Mouse (Mus musculus) erythroid progenitor cell, adult 5-6 weeks (primary cell): ENCODE measurements around the gene Zc3h6. TPM values are rescaled to one million over a fixed set of nuclear protein-coding genes. Genes with fewer than 3 reads are reported as not detected.

Experiments
- ATAC-seq: replicated peaks from 2 replicates; pipeline ENCODE4 v1.8.0; 2016; ENCODE audit warnings: moderate number of reproducible peaks, mild to moderate bottlenecking, moderate TSS enrichment, inconsistent platforms; ENCODE audit not compliant: poor library complexity, low FRiP score, severe bottlenecking
- total RNA-seq, 2 experiments: library from RNA; stranded (forward) in 1 of 2; stranded (reverse) in 1 of 2; fragments of 150-400 nt in 1 of 2; fragments of 186-747, 209-891 nt in 1 of 2; gene quantifications; 2 replicates each; pipeline versions ENCODE4 v1.2.3 to v1.2.4; 2015 to 2017; ENCODE audit warnings: low replicate concordance in 2 of 2

The Zc3h6 gene
- total RNA-seq, 2 experiments from 2014 or later, result 3.2 to 3.8 TPM

DNA sequence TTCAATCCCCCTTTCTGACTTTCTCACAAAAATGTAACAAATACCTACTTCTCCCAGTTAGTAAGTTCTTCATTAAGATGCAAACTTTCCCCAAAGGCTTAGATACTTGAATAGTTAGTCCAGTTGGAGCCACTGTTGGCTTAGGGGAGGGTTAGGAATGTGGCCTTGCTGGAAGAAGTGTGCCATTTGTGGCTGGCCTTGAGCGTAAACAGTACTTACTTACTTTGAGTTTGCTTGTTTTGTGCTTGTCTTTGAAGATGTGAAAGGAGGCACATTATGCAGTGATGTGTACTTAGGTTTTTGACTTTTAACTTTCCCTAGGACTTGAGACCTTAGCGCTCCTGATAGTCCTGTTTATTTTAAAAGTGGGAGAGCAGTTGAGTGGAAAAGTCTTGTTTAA, 52.9 kb downstream of the Zc3h6 start:
- no peak for ATAC-seq

DNA sequence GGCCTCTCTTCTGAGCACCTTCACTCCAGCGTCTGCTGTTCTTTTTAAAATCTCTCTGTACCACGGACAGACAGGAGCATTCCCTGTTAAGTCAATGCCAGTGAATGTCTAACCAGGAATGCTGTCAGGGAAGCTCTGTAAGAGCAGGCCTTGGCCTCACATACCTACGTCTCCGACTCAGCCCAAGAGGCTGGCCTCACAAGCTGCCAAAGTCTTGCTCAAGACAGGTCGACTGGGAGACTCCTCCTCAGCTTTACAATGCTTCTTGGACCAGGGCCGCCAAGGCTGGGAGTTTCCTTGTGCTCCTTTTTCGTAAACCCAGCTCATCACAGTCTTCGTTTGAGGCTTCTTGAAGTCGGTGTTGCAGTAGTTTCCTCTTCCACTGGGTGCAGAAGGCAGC, 57.6 kb downstream of the Zc3h6 start:
- ATAC-seq, result no peak

DNA sequence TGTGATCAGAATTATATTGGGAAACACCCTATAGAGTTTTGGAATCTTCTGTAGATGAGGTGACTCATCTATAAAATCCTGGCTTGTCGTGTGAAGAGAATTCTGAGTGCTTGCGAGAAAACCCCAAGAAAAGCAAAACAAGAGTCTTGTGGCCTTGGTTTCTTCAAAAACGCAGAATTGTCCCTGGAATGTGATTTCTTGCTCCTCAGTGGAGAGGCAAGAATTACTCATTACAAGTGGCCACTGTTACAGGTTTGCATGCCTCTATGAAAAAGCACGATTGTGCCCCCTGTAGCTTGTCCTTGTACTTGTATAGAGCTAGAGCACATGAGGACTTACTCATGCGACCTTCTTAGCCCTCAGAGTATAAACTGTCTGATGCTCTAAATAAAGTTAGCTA, 68.2 kb downstream of the Zc3h6 start:
- ATAC-seq, result no peak

DNA sequence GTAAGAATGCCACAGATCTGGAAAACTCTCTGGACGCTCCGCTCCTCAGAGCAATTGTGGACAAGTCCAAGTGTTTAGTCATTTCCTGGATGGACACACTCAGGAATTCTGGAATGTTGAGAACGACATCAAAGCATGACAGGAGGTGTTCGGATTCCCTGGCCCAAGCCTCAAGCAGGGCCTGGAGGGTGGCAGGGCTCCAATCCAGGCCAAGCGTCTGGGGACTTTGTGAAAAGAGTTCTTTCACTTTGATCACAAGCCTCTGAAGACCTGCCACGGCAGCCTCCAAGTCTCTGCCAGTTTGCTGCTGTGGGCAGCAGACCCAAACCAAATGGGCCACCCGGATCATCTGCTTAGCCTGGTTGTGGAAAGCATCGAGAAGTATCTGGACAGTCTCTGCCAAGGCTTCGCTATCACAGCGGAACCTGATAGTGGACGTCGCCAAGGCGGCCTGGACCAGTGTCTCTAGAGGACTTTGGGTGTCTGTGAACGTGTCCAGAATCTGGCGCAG, 71.3 kb downstream of the Zc3h6 start:
- no peak for ATAC-seq

DNA sequence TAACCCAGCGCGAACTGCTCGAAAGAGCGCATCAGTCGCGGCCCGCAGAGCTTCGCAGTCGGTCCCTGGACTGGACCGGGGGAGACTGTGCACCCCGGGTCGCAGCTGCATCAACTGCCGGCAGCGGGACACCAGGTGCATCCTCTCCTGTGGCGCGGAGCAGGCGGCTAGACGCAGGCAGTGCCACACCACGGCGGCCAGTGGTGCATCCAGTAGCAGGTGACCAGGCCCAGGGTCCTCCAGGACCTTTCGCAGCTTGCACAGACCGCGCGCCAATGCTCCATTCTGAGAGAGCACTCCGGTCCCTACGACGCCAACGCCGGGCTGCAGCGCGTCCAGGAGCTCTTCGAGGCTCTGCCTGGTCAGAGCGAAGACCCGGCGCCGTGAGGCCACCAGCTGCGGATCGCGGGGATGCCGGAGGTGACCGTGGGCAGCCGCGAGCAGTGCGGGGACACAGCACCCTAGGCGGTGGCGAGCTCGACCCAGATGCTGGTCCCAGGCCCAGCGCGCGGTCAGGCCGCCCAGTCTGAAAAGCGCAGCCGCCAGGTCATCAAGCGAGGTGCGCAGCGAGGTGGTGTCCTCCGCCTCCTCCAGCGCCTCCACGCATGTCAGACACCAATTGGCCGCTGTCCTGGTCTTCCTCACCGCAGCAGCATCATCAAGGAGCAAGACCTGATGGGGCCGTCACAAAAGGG, 71.9 kb downstream of the Zc3h6 start:
- no peak for ATAC-seq

DNA sequence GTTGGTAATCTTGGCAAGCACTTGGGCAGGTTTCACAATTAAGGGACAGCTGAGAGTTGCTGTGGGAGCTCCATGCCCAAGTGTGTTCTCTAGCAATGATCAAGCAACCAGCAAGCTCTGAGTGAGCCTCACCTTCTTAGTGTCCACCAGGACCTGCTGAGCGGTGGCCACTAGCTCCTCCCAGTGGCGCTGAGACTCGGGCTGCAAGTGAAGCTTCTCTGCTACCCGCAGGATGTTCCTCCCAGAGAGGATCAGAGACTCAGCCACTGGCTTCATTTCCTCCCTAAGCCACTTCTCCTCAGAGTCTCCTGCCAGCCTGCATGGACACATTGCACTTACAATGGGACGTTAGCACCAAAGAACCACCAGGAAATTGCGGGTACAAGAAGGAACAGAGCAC, 73.4 kb downstream of the Zc3h6 start:
- ATAC-seq, result no peak

DNA sequence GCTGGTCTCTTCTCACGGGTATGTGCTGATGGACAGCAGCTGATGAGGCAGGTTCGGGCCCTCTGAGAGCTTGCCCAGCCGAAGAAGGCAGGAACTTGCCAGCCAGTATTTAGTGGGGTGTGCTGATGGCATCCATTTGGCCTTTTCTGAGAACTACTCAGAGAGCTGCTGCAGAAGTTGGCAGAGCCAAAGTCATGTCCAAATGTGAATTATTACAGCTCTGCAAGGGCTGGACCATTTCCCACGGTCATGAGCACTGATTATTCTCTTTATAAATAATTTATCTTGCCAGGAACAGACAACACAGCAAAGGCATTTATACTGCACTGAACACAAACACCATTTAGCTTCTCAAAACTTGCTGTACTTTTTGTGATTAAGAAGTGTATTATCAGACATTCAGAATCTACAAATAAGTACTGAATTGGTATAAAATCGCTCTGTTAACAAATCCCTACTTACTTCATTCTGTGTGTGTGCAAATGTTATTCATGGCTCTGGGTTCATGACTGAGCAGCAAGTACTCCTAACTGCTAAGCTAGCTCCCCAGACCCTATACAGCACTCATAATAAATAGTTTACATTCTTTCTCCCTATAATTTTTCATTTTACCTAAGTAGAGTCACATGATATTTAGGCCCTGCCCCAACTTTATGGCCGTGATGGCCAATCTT, 79.1 kb downstream of the Zc3h6 start:
- ATAC-seq, result no peak

DNA sequence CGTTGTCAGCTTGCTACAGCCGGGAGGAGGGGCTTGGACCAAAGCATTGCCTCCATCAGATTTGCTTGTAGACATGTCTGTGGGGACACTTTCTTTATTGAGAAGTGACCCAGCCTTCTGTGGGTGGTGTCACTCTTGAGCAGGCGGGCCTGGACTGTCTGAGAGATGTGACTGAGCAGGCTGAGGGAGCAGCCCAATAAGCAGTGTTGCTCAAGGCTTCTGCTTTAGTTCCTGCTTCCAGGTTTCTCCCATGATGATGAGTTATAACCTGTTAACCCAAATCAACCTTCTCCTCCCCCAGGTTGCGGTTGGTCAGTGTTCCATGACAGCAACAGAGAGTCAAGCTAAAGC, 79.6 kb downstream of the Zc3h6 start:
- ATAC-seq, result no peak

DNA sequence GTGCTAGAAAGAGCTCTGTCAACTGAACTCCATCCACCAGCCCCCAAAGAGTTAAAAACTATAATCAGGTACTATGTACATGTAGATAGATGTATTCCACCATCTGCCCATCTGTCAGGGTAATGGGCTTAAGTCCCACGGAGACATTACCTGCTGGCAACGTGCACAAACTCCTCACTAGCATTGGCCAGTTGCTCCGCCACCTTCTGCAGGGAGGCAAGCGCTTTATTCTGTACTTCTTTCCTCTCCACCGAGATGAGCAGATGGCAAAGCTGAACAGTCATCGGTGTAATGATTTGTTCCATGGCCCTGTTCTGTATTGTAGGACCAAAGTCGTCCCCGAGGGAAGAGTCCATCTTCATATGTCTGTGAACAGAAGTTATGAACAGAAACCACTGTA, 80.6 kb downstream of the Zc3h6 start, which contains the start of gene Vinac1:
Vinac1 (minus strand) TSS at position 362 of the 400 bp plus-strand sequence.
- ATAC-seq, result no peak

DNA sequence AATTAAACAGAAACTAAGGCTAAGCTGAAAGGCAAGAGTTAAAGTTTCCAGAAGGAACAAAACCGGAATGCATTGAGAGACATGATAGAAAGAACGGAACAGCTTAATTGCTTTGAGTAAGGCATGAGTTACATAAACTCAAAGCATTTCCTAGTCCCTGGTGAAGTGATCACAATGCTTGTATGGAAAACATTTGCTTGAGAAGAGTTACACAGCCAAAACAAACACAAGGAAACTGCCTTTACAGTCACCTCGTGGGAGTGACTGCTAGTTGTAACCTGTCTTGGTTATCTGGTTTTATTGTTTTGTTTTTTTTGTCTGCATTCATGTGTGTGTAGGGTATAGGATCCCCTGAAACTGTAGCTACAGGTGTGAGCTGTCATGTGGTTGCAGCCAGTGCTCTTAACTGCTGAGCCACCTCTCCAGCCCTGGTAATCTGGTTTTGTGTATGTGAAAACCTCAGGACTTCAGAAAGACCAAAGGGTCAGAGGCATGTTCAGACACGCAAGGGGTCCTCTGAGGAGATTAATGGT, 85.3 kb downstream of the Zc3h6 start:
- ATAC-seq, result no peak

DNA sequence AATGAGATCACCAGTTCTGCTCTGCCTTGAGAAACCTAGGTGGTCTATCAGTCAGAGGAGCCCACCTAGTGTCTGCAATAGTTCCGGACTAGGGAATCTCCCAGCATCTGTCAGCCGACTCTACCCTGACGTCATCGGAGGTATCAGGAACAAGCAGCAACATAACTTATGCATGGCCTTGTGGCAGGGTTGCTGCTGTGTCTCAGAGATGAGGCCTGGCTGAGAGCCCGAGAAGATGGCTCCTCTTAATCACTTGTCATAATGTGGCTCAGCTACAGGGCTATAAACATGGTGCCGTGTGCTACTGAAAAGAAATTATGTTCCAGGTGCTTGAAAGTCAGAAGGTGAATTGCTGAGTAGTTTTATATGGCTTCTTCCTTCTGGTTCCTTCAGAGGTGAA, 88.5 kb downstream of the Zc3h6 start:
- no peak for ATAC-seq

DNA sequence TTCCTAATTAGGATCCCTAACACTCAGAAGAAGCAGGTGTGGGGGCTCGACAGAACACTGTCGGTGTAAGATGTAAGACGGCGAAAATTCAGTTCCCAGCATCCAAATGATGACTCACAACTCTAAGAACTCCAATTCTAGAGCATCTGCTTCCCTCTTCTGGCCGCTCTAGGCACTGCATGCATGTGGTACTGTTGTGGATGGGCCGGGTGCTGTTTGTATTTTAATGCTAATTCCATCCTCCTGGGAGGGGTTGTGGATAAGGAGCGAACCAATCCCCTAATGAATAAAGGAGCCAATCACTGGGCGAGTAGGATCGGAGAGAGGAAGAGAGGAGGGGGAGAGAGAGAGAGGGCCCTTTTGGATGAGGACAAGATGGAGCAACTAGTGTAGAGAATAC, 89.4 kb downstream of the Zc3h6 start:
- ATAC-seq, result no peak

DNA sequence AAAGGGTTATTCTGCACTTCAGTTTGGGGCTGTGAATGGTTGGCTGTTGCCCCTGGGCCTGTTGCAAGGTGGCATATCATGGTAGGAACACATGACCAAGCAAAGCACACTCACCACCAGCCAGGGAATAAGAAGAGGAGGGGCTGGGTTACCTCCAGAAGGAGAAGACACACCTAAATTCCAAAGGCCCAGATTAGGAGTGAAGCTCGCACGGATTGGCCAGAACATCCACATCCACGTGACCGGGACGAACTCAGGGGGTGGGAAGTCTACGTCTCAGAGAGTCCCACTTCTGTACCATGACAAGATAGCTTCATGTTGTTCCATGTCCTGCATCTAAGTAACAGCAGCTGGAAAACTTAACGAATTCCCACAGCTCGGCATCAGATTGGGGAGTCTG, 90.1 kb downstream of the Zc3h6 start:
- ATAC-seq, result no peak

DNA sequence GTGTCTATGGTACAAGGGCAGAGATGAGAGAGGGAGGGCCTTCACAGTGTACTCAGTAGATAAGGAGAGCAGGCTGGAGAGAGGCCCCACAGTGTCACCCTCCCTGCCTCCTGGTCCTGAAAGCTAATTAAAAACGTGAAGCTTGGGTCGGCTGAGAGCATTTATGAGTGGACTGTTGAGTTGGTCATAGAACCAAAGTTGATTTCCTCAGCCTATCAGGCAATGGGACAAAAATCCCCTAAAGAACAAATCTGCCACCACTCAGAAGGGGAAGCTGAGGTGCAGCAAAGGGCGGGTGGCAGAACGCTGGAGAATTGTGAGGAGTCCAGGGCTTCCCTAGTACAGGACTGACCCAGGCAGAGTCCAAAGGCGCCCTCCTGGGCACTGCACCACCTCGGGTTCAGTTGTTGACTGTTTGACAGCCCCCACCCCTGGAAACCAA, 90.7 kb downstream of the Zc3h6 start:
- ATAC-seq, result no peak

DNA sequence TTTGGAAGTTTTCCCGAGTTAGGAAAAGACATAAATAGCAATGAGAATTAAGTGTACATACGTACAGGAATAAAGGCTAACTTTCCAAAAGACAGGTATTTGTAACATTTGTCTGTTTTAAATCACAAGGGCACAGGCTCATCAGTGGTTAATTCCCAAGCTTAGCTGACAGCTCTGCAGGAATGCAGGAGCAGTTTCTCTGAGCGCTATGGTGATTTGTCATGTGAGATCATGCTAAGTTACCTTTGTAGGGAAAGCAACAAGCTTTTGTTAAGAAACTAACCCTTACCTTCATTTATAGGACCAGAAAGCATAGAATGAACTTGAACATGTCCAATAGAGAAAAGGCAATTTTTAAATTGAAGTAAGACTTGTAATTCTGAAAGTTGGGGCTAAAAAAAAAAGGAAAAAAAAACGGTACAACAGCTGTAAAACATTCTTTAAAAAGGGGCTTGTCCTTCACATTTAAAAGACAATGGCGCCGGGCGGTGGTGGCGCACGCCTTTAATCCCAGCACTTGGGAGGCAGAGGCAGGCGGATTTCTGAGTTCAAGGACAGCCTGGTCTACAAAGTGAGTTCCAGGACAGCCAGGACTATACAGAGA, 94.4 kb downstream of the Zc3h6 start:
- no peak for ATAC-seq

DNA sequence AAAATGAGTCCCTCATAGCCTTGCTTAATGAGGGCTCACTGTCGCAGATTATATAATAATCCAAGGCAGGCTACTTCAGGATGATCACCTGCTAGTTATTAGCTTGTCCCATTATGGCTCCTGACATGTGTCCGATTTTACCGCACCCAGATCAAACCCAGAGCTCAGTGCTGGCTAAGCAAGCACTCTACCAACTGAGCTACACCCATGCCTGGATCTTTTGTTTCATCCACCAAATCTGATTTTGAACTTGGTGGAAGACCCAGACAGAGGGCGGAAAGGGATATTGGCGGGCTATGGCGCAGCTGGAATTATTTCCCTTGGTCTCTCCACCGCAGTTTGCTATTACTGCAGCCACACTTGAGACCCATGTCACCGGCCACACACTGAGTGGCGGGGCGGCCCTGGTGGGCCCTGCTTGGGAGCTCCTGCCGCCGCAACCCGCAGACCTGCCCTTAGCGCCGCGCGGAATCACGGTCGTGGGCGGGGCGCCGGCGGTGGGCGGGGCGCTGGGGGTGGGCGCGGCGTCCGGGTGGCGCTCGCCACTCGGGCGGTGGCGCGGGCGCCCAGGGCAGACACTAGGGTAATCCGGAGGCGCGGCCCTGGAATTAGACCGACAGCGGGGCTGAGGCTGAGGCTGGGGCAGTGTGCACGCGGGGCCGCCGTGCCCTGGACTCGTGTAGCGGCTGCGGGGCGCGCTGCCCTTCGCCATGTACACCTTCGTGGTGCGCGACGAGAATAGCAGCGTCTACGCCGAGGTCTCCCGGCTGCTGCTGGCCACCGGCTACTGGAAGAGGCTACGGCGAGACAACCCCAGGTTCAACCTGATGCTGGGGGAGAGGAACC, 98.5 kb downstream of the Zc3h6 start, which contains the start of gene Ttl:
Ttl (plus strand) TSS at position 506 of the 846 bp plus-strand sequence.
- ATAC-seq, result peak; percentile 78

DNA sequence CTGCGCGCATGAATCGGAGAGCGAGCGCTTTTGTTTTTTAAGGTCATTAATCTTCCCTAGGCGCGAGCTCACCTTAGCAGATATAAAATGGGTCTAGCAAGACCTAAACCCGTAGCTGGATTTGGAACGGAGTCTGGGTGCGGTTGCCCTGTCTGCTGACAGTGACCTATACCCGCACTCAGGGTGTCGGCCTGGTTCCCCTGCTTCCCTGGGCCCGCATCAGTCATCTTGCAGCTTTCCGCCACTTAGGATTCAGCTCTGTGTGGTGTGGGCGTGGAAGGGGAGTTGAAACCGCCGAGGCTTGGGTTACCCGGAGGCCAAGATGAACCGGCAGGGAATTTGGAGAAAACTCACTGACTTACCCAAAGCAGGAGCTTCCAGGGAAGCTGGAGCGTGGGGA, 99.1 kb downstream of the Zc3h6 start:
- ATAC-seq, result 0 out of 2 replicates have a peak, but pooled peaks have one; percentile 21
